Mouse (Mus musculus) ES-E14 (cell line): ENCODE measurements around the gene Steap3.

ENCODE experiments used
- CHD2 ChIP-seq: IDR thresholded peaks from 2 replicates; pipeline ENCODE4 v1.6.1; 2014; ENCODE audit warnings: mild to moderate bottlenecking, low read depth, low read length, inconsistent platforms
- HCFC1 ChIP-seq: IDR thresholded peaks from 2 replicates; pipeline ENCODE4 v1.6.1; 2012; ENCODE audit warnings: low read length, inconsistent platforms, borderline replicate concordance; ENCODE audit not compliant: insufficient read depth
- MAFK ChIP-seq: IDR thresholded peaks from 2 replicates; pipeline ENCODE4 v1.6.1; 2014; ENCODE audit warnings: mild to moderate bottlenecking, low read depth, low read length, inconsistent platforms; ENCODE audit not compliant: insufficient read depth
- ZC3H11A ChIP-seq: IDR thresholded peaks from 2 replicates; pipeline ENCODE4 v1.6.1; 2012; ENCODE audit warnings: low read depth, mild to moderate bottlenecking, inconsistent platforms, low read length, borderline replicate concordance

- TF ChIP-seq CHD2 (no peak), ZC3H11A (no peak), HCFC1 (no peak), MAFK (no peak)
Measured at GRCm38 (mm10) chr1:120264861-120265686, 7.4 kb downstream of the Steap3 start.
